Comparison of ENCODE assay signal across 24 mouse cellular contexts in genomic region chr9:24284239-24285084, GRCm38 (mm10).
A peak's percentile ranks its signal among the peaks of the same experiment; 100 is the strongest.
DNase-seq lines count a peak whose midpoint lies in the region; ATAC-seq and TF ChIP-seq lines count a peak whose summit lies in the region.
"Had no signal": no experiment of that assay in that cellular context is flagged by ENCODE, and none has a peak within 500 bp of the region (broad histone marks: within the 10 kb centered on the region; RNA-seq: fewer than 3 reads in every experiment).

No protein-coding gene starts in this region.

- H3K9ac ChIP-seq in forebrain, embryonic 16.5 days (replicated peaks; ENCODE audit: low read depth, low read length), result no peak overlapping the region
- H3K9ac ChIP-seq in liver, embryonic 16.5 days (ENCODE audit: low read depth, low read length), result no peak overlapping the region
- H3K9ac ChIP-seq: embryonic facial prominence, embryonic 15.5 days; hindbrain, embryonic 14.5 days; intestine, embryonic 15.5 days; midbrain, embryonic 12.5 days had no signal

- H3K36me3 ChIP-seq in forebrain, embryonic 16.5 days (ENCODE audit: control insufficient read depth, insufficient read depth), result no peaks in the 10 kb centered on the region
- H3K36me3 ChIP-seq in forebrain, embryonic 10.5 days (replicated peaks), result no peaks in the 10 kb centered on the region
- H3K36me3 ChIP-seq in G1E (replicated peaks), result no peaks in the 10 kb centered on the region
- H3K36me3 ChIP-seq in liver, embryonic 16.5 days (ENCODE audit: control insufficient read depth, insufficient read depth), result no peaks in the 10 kb centered on the region
- H3K36me3 ChIP-seq: embryonic facial prominence, embryonic 15.5 days; intestine, embryonic 15.5 days; midbrain, embryonic 12.5 days had no signal

- H3K4me3 ChIP-seq in forebrain, embryonic 16.5 days (replicated peaks; ENCODE audit: low read length), result no peak overlapping the region
- H3K4me3 ChIP-seq in forebrain, embryonic 10.5 days, result no peak overlapping the region
- no peak overlapping the region for H3K4me3 ChIP-seq in G1E (ENCODE audit: low read depth, low read length)
- no peak overlapping the region for H3K4me3 ChIP-seq in liver, embryonic 16.5 days (ENCODE audit: low read depth, low read length)
- H3K4me3 ChIP-seq: embryonic facial prominence, embryonic 15.5 days; intestine, embryonic 15.5 days; midbrain, embryonic 12.5 days had no signal

- H3K4me1 ChIP-seq in forebrain, embryonic 16.5 days (replicated peaks; ENCODE audit: control insufficient read depth, insufficient read depth, low read length), result peaks cover 14% of the 10 kb centered on the region
- H3K4me1 ChIP-seq in forebrain, embryonic 10.5 days, result no peaks in the 10 kb centered on the region
- peaks cover 47% of the 10 kb centered on the region for H3K4me1 ChIP-seq in G1E (ENCODE audit: insufficient read depth, low read depth, low read length)
- H3K4me1 ChIP-seq in liver, embryonic 16.5 days (ENCODE audit: control insufficient read depth, low read depth, low read length), result peaks cover 20% of the 10 kb centered on the region
- H3K4me1 ChIP-seq: embryonic facial prominence, embryonic 15.5 days; intestine, embryonic 15.5 days; midbrain, embryonic 12.5 days had no signal

- H3K9me3 ChIP-seq in forebrain, embryonic 16.5 days (ENCODE audit: control insufficient read depth, low read length), result no peaks in the 10 kb centered on the region
- H3K9me3 ChIP-seq in forebrain, embryonic 10.5 days, result no peaks in the 10 kb centered on the region
- H3K9me3 ChIP-seq in G1E (replicated peaks), result peaks cover 5% of the 10 kb centered on the region; the same call in 1 of the 2 replicates
- no peaks in the 10 kb centered on the region for H3K9me3 ChIP-seq in liver, embryonic 16.5 days (replicated peaks; ENCODE audit: control insufficient read depth, low read length)
- H3K9me3 ChIP-seq: embryonic facial prominence, embryonic 15.5 days; intestine, embryonic 15.5 days; midbrain, embryonic 12.5 days had no signal

- DNase-seq in forebrain, embryonic 10.5 days (ENCODE audit: extremely low spot score, low spot score), result no peak
- peak; percentile 11 for DNase-seq in G1E (ENCODE audit: low spot score)
- DNase-seq in c-Kit-positive CD71-positive TER-119-positive erythroid progenitor cells, embryonic 14.5 days (ENCODE audit: low spot score), result peak; percentile 44
- no peak for DNase-seq in kidney, adult 11 months
- no peak for DNase-seq in thymus, postnatal 4 days
- no peak for DNase-seq in frontal cortex, postnatal 14 days (ENCODE audit: low spot score in 2 of 2)
- DNase-seq: cerebellum, adult 11 months; embryo, embryonic 11 days; gastrocnemius, postnatal 36 days; heart, postnatal 14 days; layer of hippocampus, postnatal 36 days; left cerebral cortex, postnatal 4 days; lung, adult 18-20 months; lung, postnatal 36 days; right cerebral cortex, postnatal 4 days had no signal

- H3K4me2 ChIP-seq in forebrain, embryonic 16.5 days (ENCODE audit: low read length), result no peak overlapping the region
- no peak overlapping the region for H3K4me2 ChIP-seq in liver, embryonic 16.5 days (ENCODE audit: low read depth, low read length)
- H3K4me2 ChIP-seq: embryonic facial prominence, embryonic 15.5 days; heart, embryonic 11.5 days; hindbrain, embryonic 14.5 days; intestine, embryonic 15.5 days; midbrain, embryonic 12.5 days had no signal

- WGBS in forebrain, embryonic 16.5 days, result 79% methylated on average over 5 of the region's 5 CpGs
- WGBS in forebrain, embryonic 10.5 days, result 92% methylated on average over 5 of the region's 5 CpGs
- WGBS in liver, embryonic 16.5 days (ENCODE audit: insufficient replicate concordance), result 58% methylated on average over 5 of the region's 5 CpGs

- ATAC-seq in forebrain, embryonic 16.5 days, result no peak
- ATAC-seq in G1E (ENCODE audit: extremely low read depth, insufficient number of reproducible peaks, low FRiP score, poor library complexity, severe bottlenecking), result peak; percentile 79
- ATAC-seq in liver, embryonic 16.5 days (ENCODE audit: low read depth), result 0 out of 2 replicates have a peak, but pooled peaks have one; percentile 22
- ATAC-seq: intestine, embryonic 15.5 days had no signal

- TF ChIP-seq CTCF in G1E (IDR thresholded peaks at IDR 0.05; ENCODE audit: low read depth, low read length), result no peak

- no peaks in the 10 kb centered on the region for H3K27me3 ChIP-seq in forebrain, embryonic 16.5 days (replicated peaks; ENCODE audit: control insufficient read depth, insufficient read depth, low read length)
- H3K27me3 ChIP-seq in forebrain, embryonic 10.5 days (ENCODE audit: poor library complexity, severe bottlenecking), result no peaks in the 10 kb centered on the region
- no peaks in the 10 kb centered on the region for H3K27me3 ChIP-seq in G1E (ENCODE audit: insufficient read depth, low read length)
- no peaks in the 10 kb centered on the region for H3K27me3 ChIP-seq in liver, embryonic 16.5 days (ENCODE audit: control insufficient read depth, insufficient read depth, low read depth, low read length)
- H3K27me3 ChIP-seq: CH12.LX; embryonic facial prominence, embryonic 15.5 days; intestine, embryonic 15.5 days; midbrain, embryonic 12.5 days had no signal

- peak overlapping the region; percentile 76 for H3K27ac ChIP-seq in forebrain, embryonic 16.5 days (ENCODE audit: low read length)
- no peak overlapping the region for H3K27ac ChIP-seq in forebrain, embryonic 10.5 days
- H3K27ac ChIP-seq in liver, embryonic 16.5 days (ENCODE audit: low read length), result no peak overlapping the region
- H3K27ac ChIP-seq: embryonic facial prominence, embryonic 15.5 days; hindbrain, embryonic 14.5 days; intestine, embryonic 15.5 days; kidney, postnatal 0 days; midbrain, embryonic 12.5 days had no signal

Comparison
In these comparisons a context has a peak if more than half of its experiments do, and no peak if none do; other contexts are left out.
1. DNase-seq: peak in G1E (single experiment) and c-Kit-positive CD71-positive TER-119-positive erythroid progenitor cells, embryonic 14.5 days (single experiment); none in forebrain, embryonic 10.5 days (single experiment), kidney, adult 11 months (single experiment), thymus, postnatal 4 days (single experiment) and frontal cortex, postnatal 14 days (0 of 2).